Mouse (Mus musculus): ENCODE data around the gene Ugt3a1.
"Not testable (repeated sequence)": the region's sequence is repeated elsewhere in the genome, so short reads cannot be mapped to it uniquely, and the experiment has no call there.

Ugt3a1 gene

GRCm38 (mm10) chr15:9276838-9277295 is at the start of gene Ugt3a1:
TSS of gene Ugt3a1 (plus strand) at chr15:9276888.
- ATAC-seq (ENCODE audit: low TSS enrichment), result no peak

DNA sequence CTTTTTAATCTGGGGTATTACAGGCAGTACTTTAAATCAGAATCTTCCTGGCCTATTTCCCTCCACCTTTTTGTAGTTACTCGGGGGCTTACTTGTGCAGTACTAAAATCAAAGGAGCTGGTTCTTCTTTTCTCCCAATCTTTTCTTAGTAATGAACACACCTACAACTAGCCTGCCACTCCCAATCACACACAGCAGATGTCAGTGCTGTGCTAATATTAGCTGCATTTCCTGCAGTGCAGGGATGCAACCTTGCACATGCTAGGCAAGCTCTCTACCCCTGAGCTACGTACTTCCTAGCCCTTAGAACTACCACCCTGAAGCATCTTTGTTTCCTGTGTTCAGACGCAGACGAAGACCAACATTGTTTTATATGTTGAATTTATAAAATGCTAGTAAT is 45.8 kb upstream of the Ugt3a1 start:
- ATAC-seq (ENCODE audit: low TSS enrichment), result not testable (repeated sequence)

DNA sequence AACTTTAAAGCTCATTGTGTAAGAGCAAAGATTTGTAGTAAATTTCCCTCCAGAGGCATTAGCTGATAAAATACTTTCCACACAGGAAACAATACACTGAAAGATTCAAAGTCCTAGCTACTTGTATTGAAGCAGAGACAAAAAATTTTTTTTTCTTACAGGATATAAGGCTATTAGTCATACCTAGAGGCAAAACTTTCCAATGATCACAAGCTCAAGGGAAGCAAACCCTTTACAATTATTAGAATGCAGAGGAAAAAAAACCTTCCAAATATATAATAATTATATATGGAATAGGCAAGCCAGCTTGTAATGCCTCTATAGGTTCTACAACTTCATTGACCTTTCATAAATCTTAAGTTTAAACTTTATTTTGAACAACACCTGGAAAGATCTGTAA is 30.3 kb upstream of the Ugt3a1 start:
- no peak for ATAC-seq (ENCODE audit: low TSS enrichment)

DNA sequence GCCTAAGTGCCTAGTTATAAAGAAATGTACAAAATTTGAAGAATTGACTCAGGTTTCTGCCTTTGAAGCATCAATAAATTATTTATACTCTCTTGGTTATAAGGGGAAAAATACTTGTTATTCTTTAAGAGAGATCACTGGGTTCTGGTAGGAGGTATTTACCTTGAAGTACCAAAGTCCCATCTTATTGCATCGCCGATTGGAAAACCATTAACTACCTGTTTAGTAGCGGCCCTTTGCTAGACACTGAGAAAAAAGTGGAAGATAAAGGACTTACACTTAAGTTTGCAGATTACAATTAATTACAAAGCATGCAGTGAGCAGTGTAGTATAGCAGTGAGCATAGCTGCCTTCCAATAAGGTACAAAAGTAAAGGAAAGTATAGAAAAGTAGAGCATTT is 23.8 kb upstream of the Ugt3a1 start:
- no peak for ATAC-seq (ENCODE audit: low TSS enrichment)

- ATAC-seq (ENCODE audit: low TSS enrichment), result no peak
These were observed 16.1 kb upstream of the Ugt3a1 start for GRCm38 (mm10) chr15:9260621-9261020.

DNA sequence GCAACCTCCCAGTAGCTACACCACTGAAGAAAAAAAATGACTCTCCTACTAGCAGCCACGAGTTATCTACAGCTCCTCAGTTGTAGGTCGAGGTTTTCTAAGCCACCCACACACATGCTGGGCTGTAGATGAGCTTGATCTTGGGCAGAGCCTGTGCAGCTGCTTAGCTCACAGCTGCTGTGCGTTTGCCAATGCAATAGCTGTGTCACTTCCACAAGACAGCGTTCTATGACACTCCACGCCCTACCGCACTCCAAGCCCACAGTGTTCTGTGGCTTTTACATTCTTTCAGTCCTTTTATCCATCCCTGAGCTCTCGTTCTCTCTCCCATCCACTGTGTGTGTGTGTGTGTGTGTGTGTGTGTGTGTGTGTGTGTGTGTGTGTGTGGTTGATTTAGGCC is 4.8 kb upstream of the Ugt3a1 start:
- peak; percentile 34; the same call in 1 of the 2 replicates for ATAC-seq (ENCODE audit: low TSS enrichment)

DNA sequence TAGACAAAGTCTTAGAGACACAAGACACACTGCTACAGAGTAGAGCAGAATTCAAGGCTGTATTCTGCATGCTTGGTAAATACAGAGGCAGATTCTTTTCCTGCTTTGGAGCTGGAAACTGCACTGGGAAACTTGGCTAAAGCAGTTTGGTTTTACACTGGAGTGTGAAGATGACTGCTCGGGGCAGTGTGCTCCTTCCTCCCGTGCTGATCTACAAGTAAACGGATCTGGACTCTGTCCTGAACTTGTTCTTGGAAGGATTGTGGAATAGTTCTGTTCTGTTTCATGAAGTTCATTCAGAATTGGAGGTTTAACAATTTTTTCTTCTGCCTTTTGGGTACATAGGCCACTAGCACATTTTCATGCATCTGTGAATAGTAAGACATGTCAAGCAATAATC is 2.3 kb downstream of the Ugt3a1 start:
- no peak for ATAC-seq (ENCODE audit: low TSS enrichment)

DNA sequence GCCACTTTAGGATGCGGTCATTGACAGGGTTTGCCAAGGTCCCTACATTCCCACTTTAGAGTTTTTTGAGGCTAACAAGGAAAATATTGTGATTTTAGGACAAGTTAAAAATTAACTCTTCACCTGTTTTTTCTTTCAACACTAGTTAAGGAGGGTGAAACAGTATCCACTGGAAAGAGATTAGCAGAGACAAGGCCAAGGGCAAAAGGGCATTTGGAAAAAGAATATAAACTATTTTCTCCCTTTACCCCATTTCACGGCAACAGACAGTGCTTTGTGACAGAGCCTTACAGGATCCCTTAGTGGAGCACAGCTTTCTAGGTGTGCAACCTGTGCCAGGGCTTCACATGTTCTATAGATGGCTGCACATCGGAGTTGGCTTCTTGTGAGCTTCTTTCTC is 2.9 kb downstream of the Ugt3a1 start:
- ATAC-seq (ENCODE audit: low TSS enrichment), result no peak

GRCm38 (mm10) chr15:9283165-9283564 is 6.5 kb downstream of the Ugt3a1 start:
- ATAC-seq (ENCODE audit: low TSS enrichment), result no peak

- ATAC-seq (ENCODE audit: low TSS enrichment), result no peak
These were observed 13.0 kb downstream of the Ugt3a1 start for GRCm38 (mm10) chr15:9289660-9290059.

DNA sequence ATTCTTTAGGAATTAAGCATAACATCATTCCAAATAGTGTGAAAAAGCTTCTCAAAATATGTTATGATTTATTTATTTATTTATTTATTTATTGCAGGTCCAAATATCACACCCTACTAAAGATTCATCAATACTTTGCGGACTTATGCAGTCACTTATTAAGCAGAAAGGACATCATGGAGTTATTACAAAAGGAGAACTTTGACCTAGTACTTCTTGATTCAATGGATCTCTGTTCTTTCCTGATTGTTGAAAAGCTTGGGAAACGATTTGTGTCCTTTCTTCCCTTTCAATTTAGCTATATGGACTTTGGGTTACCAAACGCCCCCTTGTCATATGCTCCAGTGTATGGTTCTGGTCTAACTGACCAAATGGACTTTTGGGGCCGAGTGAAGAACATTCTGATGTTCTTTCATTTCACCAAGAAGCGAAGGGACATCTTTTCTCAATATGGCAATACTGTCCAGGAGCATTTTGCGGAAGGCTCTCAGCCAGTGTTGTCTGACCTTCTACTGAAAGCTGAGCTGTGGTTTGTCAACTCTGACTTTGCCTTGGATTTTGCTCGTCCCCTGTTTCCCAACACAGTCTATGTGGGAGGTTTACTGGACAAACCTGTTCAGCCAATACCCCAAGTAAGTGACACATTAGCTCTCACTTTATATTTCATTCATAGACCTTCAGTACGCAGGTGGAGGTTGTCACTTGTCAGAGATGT is 29.4 kb downstream of the Ugt3a1 start:
- no peak for ATAC-seq (ENCODE audit: low TSS enrichment)

DNA sequence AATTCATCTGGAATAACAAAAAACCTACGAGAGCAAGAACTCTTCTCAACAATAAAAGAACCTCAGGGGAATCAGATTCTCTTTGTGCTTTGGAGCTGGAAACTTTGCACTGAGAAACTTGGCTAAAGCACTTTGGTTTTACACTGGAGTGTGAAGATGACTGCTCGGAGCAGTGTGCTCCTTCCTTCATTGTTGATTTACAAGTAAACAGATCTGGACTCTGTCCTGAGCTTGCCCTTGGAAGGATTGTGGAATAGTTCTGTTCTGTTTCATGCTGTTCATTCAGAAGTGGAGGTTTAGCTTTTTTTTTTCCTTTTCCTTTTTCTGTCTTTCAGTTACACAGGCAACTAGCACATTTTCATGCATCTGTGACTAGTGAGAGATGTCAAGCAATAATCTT is 57.9 kb downstream of the Ugt3a1 start:
- ATAC-seq (ENCODE audit: low TSS enrichment), result no peak

- ATAC-seq (ENCODE audit: low TSS enrichment), result no peak
These were observed 58.7 kb downstream of the Ugt3a1 start, which contains the start of gene Ugt3a2 for GRCm38 (mm10) chr15:9335341-9335740. TSS of gene Ugt3a2 (plus strand) at chr15:9335550.

GRCm38 (mm10) chr15:9336616-9337015 is 59.9 kb downstream of the Ugt3a1 start:
- ATAC-seq (ENCODE audit: low TSS enrichment), result no peak

GRCm38 (mm10) chr15:9337021-9337420 is 60.3 kb downstream of the Ugt3a1 start:
- ATAC-seq (ENCODE audit: low TSS enrichment), result no peak

- no peak for ATAC-seq (ENCODE audit: low TSS enrichment)
These were observed 72.1 kb downstream of the Ugt3a1 start for GRCm38 (mm10) chr15:9348739-9349138.

- ATAC-seq (ENCODE audit: low TSS enrichment), result no peak
These were observed 86.1 kb downstream of the Ugt3a1 start for GRCm38 (mm10) chr15:9362801-9363200.

All from frontal cortex, adult (tissue).